Mouse (Mus musculus) adrenal gland, postnatal 36 days (tissue): ENCODE measurements around the gene Prkcb. TPM values are rescaled to one million over a fixed set of nuclear protein-coding genes. Genes with fewer than 3 reads are reported as not detected.

Experiments used
- DNase-seq, 2 experiments: peaks; one replicate each; pipeline ENCODE4 v3.0.0; 2021; ENCODE audit warnings: mixed read lengths in 1 of 2
- total RNA-seq, 2 experiments: library from RNA; stranded (reverse); gene quantifications; 2 replicates each; pipeline ENCODE4 v1.2.3; 2021

The Prkcb gene
- total RNA-seq, 2 experiments from 2014 or later = 10.5 to 15.5 TPM

DNA sequence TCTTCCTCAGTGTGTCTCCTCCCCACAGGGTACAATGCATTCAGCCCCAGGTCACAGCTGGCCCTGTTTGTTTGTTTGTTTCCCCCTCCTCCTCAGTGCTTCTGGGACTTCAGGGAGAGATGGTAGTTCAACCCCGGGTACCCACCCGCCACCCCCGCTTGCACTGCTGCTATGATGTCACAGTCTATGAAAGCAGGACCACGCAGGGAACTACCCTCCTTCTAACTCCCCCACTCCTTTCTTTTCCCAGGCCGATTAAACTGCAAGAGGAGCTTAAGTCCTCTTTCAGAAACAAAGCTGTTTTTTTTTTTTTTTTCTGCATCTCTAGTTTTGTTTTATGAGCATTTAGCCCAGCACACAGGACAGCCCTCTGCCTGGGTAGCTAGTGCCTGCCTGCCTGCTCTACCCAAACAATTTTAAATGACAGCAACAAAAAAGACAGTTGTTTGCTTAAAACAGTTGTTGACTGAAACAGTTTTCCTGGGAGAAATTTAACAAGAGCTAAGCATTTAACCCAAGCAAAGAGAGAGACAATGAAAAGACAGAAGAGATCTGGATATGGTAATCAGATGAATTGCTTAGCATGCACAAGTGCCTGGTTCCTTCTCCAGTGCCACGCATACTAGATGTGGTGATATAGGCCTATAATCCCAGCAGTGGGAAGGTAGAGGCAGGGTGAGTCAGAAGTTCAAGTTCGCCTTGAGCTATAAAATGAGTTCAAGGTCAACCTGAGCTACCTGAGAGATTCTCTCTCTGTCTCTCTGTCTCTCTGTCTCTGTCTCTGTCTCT, 232.5 kb downstream of the Prkcb start:
- no peak for DNase-seq

DNA sequence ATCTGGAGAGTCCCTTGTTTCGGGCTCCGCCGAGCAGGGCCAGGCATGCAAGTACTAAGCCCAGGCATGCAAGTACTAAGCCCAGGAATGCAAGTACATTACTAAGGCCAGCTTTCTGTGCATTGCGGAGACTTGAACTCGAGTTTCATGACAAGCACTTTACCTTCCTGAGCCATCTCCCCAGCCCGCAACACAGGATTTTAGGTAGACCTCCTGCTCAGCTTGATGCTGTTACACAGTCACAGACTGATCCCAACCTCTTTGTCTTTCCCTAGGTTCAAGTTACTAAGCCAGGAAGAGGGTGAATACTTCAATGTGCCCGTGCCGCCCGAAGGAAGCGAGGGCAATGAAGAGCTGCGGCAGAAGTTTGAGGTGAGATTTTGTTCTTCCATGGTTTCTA, 239.7 kb downstream of the Prkcb start:
- DNase-seq = no peak

- DNase-seq = no peak
These were observed 240.1 kb downstream of the Prkcb start for GRCm38 (mm10) chr7:122528646-122529045.

- DNase-seq = no peak
These were observed 245.2 kb downstream of the Prkcb start for GRCm38 (mm10) chr7:122533566-122534360.

GRCm38 (mm10) chr7:122544616-122545015, 256.1 kb downstream of the Prkcb start:
- DNase-seq = no peak

DNA sequence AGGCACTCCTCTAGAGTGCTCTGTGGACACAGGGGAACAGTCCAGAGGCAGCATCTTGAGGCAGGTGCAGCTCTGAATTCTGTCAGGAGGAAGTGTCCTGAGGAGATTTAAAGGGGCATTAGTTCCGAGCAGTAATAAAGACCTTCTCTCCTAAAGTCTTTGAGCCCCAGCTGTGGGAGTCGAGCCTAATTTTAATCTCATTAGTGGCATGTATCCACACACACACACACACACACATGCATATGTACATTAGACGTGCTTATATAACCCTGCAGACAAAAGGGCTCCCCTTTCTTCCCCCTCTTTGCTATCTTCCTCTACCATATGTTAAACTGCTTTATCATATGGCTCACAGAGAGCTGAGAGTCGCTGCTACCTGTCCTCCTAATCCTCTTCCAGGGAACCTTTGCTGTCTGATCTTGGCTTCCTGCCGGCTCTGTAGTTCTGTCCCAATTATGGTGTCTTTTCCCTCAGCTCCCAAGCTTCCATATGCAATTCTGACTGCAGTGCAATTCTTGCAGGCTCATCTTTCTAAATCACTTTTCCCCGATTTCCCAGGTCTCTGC, 268.1 kb downstream of the Prkcb start:
- DNase-seq = no peak

DNA sequence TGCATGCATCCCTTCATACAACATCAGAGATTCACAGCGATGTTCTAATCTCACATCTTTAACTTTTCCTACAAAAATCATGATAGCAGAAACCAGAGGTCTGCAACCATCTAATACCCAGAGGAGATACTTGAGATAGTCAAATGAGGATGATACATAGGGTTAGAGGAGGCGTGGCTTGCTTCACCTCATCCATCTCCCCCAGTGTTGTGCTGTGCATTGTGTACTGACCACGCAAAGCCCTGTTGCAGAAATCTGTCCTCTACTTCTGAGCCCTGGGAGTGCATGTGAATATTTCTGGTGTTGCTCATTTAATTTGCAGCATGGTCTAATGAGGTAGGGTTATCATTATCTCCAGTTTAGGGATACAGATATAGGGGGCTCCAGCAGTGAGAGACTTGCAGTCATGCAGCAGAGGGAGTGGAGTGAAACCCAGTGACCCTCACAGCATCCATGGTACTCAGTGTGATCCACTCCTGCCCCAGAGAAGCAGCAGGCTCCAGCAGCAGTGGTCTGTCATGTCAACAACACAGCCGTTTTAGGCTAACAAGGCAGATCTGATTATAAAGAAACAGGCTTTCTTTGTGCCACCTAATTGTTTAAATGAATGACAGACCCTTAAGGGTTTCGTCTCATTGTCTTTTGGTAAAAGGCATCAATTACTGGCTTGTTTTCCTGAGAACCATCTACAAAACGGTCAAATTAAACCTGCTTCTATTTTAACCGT, 269.7 kb downstream of the Prkcb start:
- DNase-seq = no peak

DNA sequence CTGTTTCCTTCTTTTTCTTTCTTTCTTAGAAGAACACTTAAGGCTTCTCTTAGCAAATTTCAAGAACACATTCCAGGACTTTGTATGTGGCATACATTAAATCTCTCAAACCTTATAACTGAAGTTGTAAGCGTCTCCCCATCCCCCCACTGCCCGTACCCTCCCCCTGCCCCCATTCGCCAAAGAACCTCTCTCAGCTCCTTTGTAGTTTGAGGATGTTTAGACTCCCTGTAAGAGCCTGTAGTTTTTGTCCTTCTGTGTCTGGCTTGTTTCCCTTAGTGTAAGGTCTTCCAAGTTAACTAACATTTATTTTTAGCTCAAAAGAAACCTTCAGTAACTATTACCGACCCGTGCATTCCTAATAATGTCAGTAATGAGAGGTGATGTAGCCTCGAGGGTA, 270.4 kb downstream of the Prkcb start:
- no peak for DNase-seq

GRCm38 (mm10) chr7:122562586-122562985, 274.0 kb downstream of the Prkcb start:
- peak; percentile 18 to 38 for DNase-seq

GRCm38 (mm10) chr7:122565371-122565770, 276.8 kb downstream of the Prkcb start:
- no peak for DNase-seq

GRCm38 (mm10) chr7:122566011-122566410, 277.5 kb downstream of the Prkcb start:
- DNase-seq = no peak

- DNase-seq = no peak
These were observed 280.2 kb downstream of the Prkcb start for GRCm38 (mm10) chr7:122568787-122569186.

GRCm38 (mm10) chr7:122570407-122570806, 281.9 kb downstream of the Prkcb start:
- DNase-seq = no peak

DNA sequence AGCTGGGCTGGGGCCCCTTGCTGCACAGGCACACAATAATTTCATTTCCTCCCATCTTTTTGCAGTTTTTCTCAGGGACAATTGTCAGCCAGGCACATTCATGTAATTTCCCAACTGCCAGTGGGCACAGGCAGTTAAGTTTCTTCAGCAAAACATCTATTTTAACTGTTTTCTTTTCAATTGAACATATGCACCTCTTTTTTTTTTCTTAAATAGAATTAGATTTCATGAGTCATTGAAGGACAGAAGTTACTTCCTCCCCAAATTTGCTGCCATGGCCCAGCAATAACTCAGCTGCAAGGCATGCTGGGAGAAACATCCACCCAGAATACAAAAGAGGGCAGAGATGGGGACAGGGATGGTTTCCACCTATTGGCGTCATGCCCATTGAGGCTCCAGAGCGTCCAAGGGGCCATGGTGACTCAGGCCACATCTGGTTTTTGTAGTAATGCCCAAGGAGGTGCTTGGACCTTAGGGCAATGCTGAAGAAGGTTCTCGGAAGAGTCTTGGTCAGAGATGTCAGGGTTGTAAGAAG, 284.6 kb downstream of the Prkcb start:
- peak in 1 of 2 experiments; percentile 5 for DNase-seq

GRCm38 (mm10) chr7:122574418-122574817, 285.9 kb downstream of the Prkcb start:
- DNase-seq = no peak

GRCm38 (mm10) chr7:122575056-122575455, 286.5 kb downstream of the Prkcb start:
- DNase-seq = no peak

GRCm38 (mm10) chr7:122575506-122575905, 287.0 kb downstream of the Prkcb start:
- DNase-seq = no peak

- no peak for DNase-seq
These were observed 289.0 kb downstream of the Prkcb start for GRCm38 (mm10) chr7:122577571-122577970.

DNA sequence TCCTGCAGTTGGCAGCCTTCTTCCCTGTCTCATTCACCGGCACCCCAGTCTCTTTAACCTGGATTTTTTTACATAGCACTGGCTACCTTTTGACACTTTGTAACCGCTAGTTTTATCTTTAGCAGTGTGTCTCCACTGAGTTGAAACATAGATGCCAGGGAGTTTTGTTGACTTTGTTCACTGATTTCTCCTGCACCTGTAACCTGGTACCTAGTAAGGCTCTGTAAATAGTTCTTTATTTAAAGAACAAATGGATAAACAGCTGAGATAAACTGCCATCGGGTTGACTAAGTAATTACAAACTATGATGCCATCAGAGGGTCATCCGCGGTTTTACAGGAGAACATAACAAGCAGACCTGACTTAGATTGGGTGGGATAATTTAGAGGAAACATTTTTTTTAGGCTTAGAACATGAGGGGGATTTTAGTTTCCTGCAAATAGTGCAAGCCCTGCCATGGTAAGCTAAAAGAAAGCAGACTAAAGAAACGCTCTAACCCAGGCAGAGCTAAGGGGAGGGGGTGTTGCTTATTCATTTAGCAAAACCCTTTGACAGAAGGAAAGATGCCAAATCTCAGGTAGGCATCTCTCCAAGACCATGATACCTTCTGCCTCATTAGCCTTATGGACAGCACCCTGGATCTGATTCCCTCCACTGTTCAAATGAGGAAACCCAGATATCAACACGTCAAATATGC, 291.1 kb downstream of the Prkcb start:
- DNase-seq = no peak

DNA sequence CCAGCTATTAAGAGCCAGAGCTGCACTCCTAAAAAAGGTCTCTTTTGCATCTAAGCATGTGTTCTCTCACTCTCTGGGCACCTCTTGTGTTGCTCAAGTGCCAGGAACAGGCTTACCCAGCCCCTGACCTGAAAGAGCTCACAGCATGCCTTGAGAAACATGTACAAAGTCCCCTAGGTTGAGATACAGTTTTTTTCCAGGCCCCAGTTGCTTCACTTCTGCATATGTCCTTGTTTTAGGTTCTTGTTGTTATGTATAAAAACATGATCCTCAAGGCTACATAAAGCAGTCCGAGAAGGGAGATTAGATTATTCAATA, 291.6 kb downstream of the Prkcb start:
- no peak for DNase-seq

GRCm38 (mm10) chr7:122584421-122585151, 296.0 kb downstream of the Prkcb start:
- DNase-seq = no peak
